Mouse (Mus musculus) kidney, postnatal 25 days (tissue): ENCODE measurements around the gene Hadh.

ENCODE experiments used
- DNase-seq, 2 experiments: peaks; one replicate each; pipeline ENCODE4 v3.0.0; 2021; ENCODE audit warnings: mixed read lengths in 2 of 2

Gene Hadh

GRCm38 (mm10) chr3:131270381-131270780 lies 1.5 kb downstream of the Hadh start:
- DNase-seq: no peak

DNA sequence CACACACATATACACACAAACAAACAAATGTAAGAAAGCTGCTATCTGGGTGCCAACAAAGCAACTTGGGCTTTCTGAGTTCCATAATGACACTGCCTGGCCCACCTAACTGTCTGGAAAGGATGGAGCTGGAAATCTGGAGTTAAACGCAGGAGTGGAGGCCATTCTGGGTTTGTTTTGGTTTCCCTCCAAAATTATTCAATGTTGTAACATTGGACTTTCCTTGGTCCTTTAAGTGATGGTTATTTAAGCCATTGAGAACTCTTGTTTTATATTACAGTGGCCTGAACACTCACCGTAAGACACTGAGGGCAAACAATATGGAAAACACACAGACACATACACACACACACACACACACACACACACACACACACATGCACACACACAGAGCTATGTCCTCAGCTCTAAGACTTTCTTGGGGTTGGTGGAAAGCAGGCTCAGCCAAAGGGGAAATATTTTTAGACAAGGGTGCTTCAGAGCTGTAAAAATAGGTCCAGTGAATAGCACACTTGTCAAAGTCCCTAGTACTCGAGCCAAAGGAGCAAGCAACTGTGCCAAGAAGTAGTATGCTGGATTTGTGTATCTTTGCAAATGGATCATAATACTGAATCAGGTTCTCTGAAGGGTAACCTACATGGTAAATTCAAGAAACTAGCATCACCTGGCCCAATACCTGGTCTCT lies 5.4 kb downstream of the Hadh start:
- no peak for DNase-seq

GRCm38 (mm10) chr3:131265516-131265915 lies 6.4 kb downstream of the Hadh start:
- no peak for DNase-seq

DNA sequence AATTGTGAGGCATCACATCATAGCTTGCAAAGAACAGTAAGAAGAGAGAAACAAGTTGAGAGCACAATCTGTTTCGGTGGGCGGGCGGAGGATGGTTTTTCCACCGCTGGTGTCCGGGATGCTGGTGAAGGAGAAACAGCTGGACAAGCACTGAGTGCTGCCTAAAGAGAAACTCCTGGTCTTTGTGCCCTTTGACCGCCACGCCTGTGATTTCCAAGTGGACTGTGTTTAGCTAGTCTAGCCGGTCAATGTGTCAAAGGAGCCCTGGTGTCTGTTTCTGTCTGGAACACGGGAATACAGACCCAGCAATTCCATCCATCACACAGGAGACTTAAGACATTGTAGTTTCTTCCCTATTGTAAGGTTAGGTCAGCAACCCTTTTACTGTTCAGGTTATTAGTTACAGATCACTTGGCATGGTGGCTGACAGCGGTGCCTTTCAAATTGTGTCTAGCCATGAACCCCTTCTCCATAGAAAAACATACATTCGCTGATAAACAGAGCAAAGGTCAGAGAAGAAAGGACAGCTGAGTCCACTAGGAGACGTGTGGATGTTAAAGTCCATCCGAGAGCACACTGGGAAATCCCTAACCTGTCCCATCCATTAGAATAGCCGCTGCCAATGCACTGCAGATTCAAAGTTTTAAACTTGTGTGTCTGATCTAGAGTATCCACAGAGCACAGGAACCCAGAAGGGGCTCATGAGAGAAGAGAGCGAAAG lies 8.0 kb downstream of the Hadh start:
- peak; percentile 81 to 90 for DNase-seq

- no peak for DNase-seq
Observed at GRCm38 (mm10) chr3:131260418-131260817, 11.5 kb downstream of the Hadh start.

DNA sequence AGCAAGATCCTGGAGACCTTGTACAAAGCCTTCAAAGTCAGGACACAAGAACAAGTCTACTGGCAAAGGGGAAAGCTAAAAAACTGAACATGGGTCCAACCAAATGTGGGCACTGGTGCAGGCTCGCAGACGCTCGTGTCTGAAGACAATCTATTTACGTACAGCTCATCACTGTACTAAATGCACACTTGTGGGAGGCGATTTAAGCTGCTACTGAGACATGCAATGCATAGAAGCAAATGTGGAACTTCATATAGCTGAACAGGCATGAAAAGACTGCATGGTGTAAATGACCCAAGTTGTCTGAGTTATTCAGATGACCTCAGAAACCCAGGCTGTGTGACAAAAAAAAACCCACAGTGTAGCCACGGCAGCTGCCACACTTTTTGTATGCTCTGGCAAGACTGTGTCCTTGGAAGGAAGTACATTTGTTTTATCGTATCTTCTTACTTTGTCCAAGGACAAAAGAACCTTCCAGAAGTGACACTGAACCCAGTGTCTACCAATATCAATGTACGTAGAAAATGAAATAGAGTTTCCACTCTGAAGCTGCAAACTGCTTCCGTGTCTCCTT lies 12.4 kb downstream of the Hadh start:
- DNase-seq: no peak

DNA sequence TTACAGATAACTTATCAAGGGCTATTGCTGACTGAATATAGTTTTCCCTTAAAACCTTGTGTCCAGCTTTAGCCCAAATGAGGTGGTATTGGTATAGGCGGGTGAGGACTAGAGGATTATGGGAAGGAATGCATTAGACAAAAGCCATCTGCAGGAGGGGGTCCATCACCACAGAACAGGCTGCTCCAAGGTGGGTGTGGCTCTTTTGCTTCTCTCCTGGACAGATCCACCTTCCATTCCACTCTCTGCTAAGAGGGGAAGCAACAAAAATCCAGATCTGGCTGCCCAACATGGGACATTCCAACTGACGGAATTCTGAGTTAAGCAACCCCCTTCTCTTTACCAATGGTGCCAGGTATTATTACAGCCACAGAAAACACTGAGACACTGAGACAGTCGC lies 13.0 kb downstream of the Hadh start:
- DNase-seq: no peak

DNA sequence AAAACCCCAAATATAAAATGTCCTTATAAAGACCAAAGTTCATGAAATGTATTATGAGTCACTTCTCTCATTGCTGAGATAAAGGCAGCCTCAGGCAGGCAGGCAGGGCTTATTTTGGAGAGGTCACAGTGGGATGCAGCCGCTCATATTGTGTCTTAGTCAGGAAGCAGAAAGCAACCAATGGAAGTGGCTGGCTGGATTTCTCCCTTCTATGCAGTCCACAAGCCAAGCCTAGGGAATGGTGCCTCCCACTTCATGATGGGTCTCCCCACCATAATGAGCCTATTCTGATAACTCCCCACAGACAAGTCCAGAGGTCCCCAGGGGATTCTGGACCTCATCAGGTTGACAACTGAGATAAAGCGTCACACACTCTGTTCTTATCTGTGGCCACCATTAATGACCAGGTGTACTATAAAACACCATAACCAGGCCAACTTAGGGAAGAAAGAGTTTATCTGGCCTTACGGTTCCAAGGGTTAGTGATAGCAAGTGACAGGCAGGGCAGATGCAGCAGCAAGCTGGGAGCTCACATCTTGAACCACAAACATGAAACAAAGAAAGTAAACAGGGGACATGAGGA lies 16.4 kb downstream of the Hadh start:
- DNase-seq: no peak

DNA sequence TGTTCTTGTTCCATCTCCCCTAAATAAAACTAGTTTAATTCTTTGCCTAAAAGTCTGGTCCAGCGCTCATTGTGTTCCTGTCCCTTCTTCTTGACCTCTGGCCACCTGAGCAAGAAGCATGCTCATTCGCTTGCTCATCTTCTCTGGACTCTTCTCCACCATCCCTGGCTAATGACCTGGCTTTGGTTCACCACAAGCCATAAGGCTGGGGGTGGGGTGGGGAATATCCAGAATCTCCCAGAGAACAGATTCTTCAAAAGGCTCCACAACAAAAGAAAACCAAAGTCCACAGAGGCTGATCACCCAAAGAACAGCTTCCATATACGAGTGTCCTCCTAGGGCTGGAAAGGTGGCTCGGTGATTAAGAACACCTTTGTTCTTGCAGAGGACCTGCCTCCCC lies 16.9 kb downstream of the Hadh start:
- peak; percentile 18 to 44 for DNase-seq

GRCm38 (mm10) chr3:131251601-131252000 lies 20.3 kb downstream of the Hadh start:
- no peak for DNase-seq

- DNase-seq: no peak
Observed at GRCm38 (mm10) chr3:131250978-131251377, 20.9 kb downstream of the Hadh start.

DNA sequence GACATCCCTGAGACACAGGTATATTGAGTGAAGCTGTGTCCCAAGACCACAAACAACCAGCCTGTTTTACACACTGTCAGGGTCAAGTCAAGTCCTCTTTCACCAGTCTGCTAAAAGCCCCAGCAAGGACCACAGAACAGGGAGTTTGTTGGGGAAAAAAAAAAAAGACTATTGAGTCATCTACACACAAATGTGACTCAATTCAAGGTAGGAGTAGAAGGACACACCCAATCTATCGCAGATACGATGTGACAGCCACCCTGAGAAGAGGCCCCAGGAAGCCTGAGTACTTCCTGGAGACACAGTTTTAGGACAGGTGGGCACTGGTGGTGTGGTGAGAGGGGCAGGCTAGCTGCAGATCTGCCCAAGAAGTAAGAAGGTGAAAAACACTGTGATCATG lies 21.6 kb downstream of the Hadh start:
- DNase-seq: no peak

- DNase-seq: no peak
Observed at GRCm38 (mm10) chr3:131248444-131248843, 23.5 kb downstream of the Hadh start.

GRCm38 (mm10) chr3:131247851-131248250 lies 24.1 kb downstream of the Hadh start:
- DNase-seq: no peak

DNA sequence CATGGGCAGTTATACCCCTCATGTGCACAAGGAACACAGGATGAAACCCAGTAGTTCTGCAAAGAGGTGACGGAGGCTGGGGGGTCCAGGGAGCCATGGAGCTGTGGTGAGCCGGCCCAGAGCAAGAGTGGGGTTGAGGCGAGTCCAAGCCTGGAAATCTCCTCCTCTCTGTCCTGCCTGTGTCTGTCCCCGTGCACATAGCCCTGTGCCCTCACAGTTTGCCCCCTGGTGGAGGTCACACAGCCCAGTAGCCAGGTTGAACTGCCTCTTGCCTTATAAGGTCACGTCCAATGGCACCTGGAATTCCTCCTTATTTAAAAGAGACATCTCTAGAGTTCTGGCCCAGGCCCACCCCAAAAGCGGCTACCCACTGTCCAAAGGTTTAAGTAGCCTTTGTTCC lies 24.5 kb downstream of the Hadh start:
- DNase-seq: peak in 1 of 2 experiments; percentile 46

GRCm38 (mm10) chr3:131246579-131247046 lies 25.3 kb downstream of the Hadh start:
- DNase-seq: peak; percentile 46 to 75

GRCm38 (mm10) chr3:131245766-131246578 lies 25.9 kb downstream of the Hadh start:
- peak; percentile 77 to 78 for DNase-seq

- DNase-seq: peak; percentile 78 to 84
Observed at GRCm38 (mm10) chr3:131237785-131238633, 33.9 kb downstream of the Hadh start.

- no peak for DNase-seq
Observed at GRCm38 (mm10) chr3:131237061-131237460, 34.8 kb downstream of the Hadh start.

- peak in 1 of 2 experiments; percentile 40 for DNase-seq
Observed at GRCm38 (mm10) chr3:131228083-131228482, 43.8 kb downstream of the Hadh start.

DNA sequence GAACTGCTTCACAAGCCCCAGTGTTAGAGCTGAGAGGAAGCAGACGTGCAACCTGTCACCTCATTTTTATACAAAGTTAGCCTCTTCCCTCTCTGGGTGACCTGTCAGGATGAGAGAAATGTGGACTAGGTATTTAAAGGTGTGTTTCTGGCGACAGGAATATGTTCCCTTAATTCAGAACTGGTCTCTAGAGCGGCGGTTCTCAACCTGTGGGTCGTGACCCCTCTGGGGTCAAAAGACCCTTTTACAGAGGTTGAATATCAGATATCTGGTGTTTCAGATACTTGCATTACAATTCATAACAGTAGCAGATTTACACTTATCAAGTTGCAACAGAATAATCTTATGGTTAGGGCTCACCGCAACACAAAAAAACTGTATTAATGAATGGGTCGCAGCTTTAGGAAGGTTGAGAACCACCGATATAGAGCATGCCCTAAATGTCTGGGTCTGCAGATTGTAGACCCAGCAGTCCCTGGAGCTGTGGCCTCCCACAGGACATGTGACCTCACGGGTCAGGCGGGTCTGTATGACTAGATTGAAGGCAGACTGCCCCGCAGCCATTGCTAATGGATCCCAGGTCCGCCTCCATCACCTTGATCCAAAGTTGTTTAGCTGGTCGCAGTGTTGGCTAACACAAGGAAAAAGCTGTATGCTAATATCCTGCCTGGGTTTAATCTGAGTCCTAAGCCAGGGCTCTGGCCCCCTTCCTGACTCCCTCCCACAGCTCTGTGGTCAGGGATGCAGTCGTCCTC lies 53.1 kb downstream of the Hadh start:
- no peak for DNase-seq
